Mouse (Mus musculus) central nervous system, embryonic 18 days (tissue): ENCODE data around the gene Fscn2. TPM values are rescaled to one million over a fixed set of nuclear protein-coding genes. Genes with fewer than 3 reads are reported as not detected.

ENCODE experiments used
- polyA plus RNA-seq: library from polyadenylated mRNA; depleted of rRNA; stranded (reverse); fragments of >200 nt; gene quantifications from 2 replicates; pipeline ENCODE4 v1.2.3, GENCODE M21; 2012; rRNA removed

The Fscn2 gene
- 0.49 and 0.66 TPM in 2 replicates for polyA plus RNA-seq

DNA sequence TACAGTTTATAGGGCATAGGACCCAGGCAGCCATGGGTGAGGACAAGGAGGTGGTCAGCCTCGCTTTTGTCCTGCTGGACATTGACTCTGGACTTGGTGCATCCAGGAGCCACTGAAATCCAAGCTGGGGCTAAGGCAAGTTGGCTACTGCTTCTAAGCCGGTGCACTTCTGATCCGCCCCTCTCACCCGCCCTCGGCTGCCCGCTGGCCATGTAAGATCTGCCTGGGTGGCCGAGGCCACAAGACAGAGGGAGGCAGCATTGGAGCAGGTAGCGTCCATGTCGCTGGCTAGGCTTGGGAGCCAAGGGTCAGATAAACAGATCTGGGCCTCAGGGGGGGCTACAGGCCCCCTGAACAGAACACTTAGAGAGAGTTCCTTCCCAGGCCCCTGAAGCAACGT lies at the start of gene Fscn2:
TSS of gene Fscn2 (plus strand) at position 240 of the 400 bp plus-strand sequence.

DNA sequence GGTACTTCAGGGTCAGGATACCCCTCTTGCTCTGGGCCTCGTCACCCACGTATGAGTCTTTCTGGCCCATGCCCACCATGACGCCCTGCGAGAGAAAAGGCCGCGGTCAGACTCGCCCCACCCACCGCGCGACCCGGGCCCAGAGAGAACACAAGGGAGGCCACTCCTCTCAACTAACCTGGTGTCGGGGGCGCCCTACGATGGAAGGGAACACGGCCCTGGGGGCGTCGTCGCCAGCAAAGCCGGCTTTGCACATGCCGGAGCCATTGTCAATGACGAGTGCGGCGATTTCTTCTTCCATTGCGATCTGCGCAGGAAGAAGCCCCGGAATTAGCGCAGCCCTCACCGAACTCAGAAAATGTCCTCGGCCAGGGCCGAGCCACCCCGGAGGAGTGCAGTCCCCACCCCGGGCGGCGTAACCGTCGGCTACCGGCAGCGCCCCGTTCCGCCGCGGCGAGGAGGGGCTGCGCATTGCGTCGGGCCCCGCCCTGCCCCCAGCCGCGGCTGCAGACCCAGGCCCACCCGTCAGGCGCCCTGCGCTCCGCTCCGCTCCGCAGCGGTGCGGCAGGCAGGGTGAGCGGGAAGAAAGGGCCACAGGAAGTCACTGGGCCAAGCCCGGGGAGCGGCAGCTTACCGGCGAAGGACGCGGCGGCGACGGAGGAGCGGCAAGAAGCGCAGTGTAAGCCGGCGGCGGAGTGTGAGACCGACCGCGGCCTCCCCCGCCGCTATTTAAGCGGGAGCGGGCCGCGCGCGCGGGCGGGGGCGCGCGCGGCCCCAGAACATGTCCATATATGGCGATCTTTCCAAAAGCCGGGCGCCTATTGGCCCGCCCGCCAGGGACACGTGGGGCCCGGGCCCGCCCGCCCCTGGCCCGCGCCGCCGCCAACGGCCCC lies 13.3 kb upstream of the Fscn2 start, which contains the start of gene Actg1:
TSS of gene Actg1 (minus strand) at position 752 of the 893 bp plus-strand sequence.

GRCm38 (mm10) chr11:120378611-120379540 lies 17.5 kb downstream of the Fscn2 start, which contains the start of gene Faap100:
Gene Faap100 (minus strand): TSS chr11:120378764.

Other genes starting within 250 kb of the Fscn2 start
- 103 and 104 TPM in 2 replicates for gene Slc38a10, start 210.2 kb upstream of the Fscn2 start, polyA plus RNA-seq
- 16.9 and 20.1 TPM in 2 replicates for gene Bahcc1, start 128.6 kb upstream of the Fscn2 start, polyA plus RNA-seq
- gene Actg1, start 13.0 kb upstream of the Fscn2 start, polyA plus RNA-seq: 1,434 and 1,972 TPM in 2 replicates
- gene Faap100, start 17.2 kb downstream of the Fscn2 start, polyA plus RNA-seq: 107 and 108 TPM in 2 replicates
- gene Nploc4, start 76.2 kb downstream of the Fscn2 start, polyA plus RNA-seq: 52.6 and 53.0 TPM in 2 replicates
- gene Tspan10, start 81.1 kb downstream of the Fscn2 start, polyA plus RNA-seq: not detected in 2 replicates
- gene Pde6g, start 92.0 kb downstream of the Fscn2 start, polyA plus RNA-seq: 0.32 and 0.56 TPM in 2 replicates
- gene Oxld1, start 96.5 kb downstream of the Fscn2 start, polyA plus RNA-seq: 8.6 and 10.0 TPM in 2 replicates
- 30.3 and 32.5 TPM in 2 replicates for gene Ccdc137, start 96.6 kb downstream of the Fscn2 start, polyA plus RNA-seq
- gene Arl16, start 106.1 kb downstream of the Fscn2 start, polyA plus RNA-seq: 42.5 and 46.3 TPM in 2 replicates
- 107 and 119 TPM in 2 replicates for gene Mrpl12, start 123.1 kb downstream of the Fscn2 start, polyA plus RNA-seq
- gene Slc25a10, start 130.3 kb downstream of the Fscn2 start, polyA plus RNA-seq: 33.0 and 33.5 TPM in 2 replicates
- gene Gcgr, start 169.2 kb downstream of the Fscn2 start, polyA plus RNA-seq: 0.10 and 0.45 TPM in 2 replicates
- 192 and 196 TPM in 2 replicates for gene Mcrip1, start 188.2 kb downstream of the Fscn2 start, polyA plus RNA-seq
- 1.1 TPM in 1 of 2 replicates, not detected in the other for gene Ppp1r27, start 189.6 kb downstream of the Fscn2 start, polyA plus RNA-seq
- gene P4hb, start 211.7 kb downstream of the Fscn2 start, polyA plus RNA-seq: 153 and 156 TPM in 2 replicates
- 443 and 473 TPM in 2 replicates for gene Arhgdia, start 220.1 kb downstream of the Fscn2 start, polyA plus RNA-seq
- 83.1 and 83.5 TPM in 2 replicates for gene Alyref, start 236.8 kb downstream of the Fscn2 start, polyA plus RNA-seq
- 185 and 196 TPM in 2 replicates for gene Anapc11, start 236.9 kb downstream of the Fscn2 start, polyA plus RNA-seq
- 0.22 and 0.57 TPM in 2 replicates for gene Npb, start 246.9 kb downstream of the Fscn2 start, polyA plus RNA-seq